Mouse (Mus musculus): ENCODE measurements around the gene Olfr894. TPM values are rescaled to one million over a fixed set of nuclear protein-coding genes. Genes with fewer than 3 reads are reported as not detected.
"Not testable (repeated sequence)": the region's sequence is repeated elsewhere in the genome, so short reads cannot be mapped to it uniquely, and the experiment has no call there.

Gene Olfr894
- not detected in 2 replicates for polyA plus RNA-seq (2014; fragmentation: Nextera tagmentation; extraction: Ambion mirVana)

GRCm38 (mm10) chr9:38217755-38218154 is at the start of gene Olfr894:
Olfr894 (plus strand) TSS chr9:38218055.
- no peaks in the 10 kb centered on the region for H3K36me3 ChIP-seq (ENCODE audit: control insufficient read depth, insufficient read depth, low read length)
- ATAC-seq (replicated peaks; ENCODE audit: low FRiP score): no peak

GRCm38 (mm10) chr9:38168341-38168740 is 49.5 kb upstream of the Olfr894 start:
- not testable (repeated sequence) for DNase-seq (ENCODE audit: low spot score); H3K9ac ChIP-seq (ENCODE audit: low read length); H3K4me3 ChIP-seq (ENCODE audit: low read depth, low read length); H3K27ac ChIP-seq (ENCODE audit: low read depth, low read length); H3K4me1 ChIP-seq (replicated peaks; ENCODE audit: control insufficient read depth, insufficient read depth, low read length); ATAC-seq (replicated peaks; ENCODE audit: low FRiP score); H3K4me2 ChIP-seq (ENCODE audit: low read depth, low read length, severe bottlenecking); H3K36me3 ChIP-seq (ENCODE audit: control insufficient read depth, insufficient read depth, low read length); H3K9me3 ChIP-seq (ENCODE audit: control insufficient read depth, low read length); H3K27me3 ChIP-seq (ENCODE audit: control insufficient read depth, insufficient read depth, low read length)
- WGBS: 59% methylated on average over 2 of the region's 2 CpGs

More at GRCm38 (mm10) chr9:38217755-38218154, at the start of gene Olfr894:
- Histone ChIP-seq H3K9ac (ENCODE audit: low read length) (no peak within 1 kb of the TSS), H3K4me1 (replicated peaks; ENCODE audit: control insufficient read depth, insufficient read depth, low read length) (no peaks in the 10 kb centered on the region), H3K4me3 (ENCODE audit: low read depth, low read length) (no peak within 1 kb of the TSS), H3K27ac (ENCODE audit: low read depth, low read length) (no peak within 1 kb of the TSS), H3K27me3 (ENCODE audit: control insufficient read depth, insufficient read depth, low read length) (no peaks in the 10 kb centered on the region), H3K9me3 (ENCODE audit: control insufficient read depth, low read length) (no peaks in the 10 kb centered on the region), H3K4me2 (ENCODE audit: low read depth, low read length, severe bottlenecking) (no peak within 1 kb of the TSS)
- no peak for DNase-seq (ENCODE audit: low spot score)

- H3K9ac ChIP-seq (ENCODE audit: low read length): no peak within 1 kb of the TSS
- ATAC-seq (replicated peaks; ENCODE audit: low FRiP score) (no peak), DNase-seq (ENCODE audit: low spot score) (no peak)
- WGBS: 90% methylated on average over 1 of the region's 1 CpGs
- H3K27me3 ChIP-seq (ENCODE audit: control insufficient read depth, insufficient read depth, low read length): no peaks in the 10 kb centered on the region
- no peak within 1 kb of the TSS for H3K4me2 ChIP-seq (ENCODE audit: low read depth, low read length, severe bottlenecking)
- H3K4me3 ChIP-seq (ENCODE audit: low read depth, low read length): no peak within 1 kb of the TSS
- no peaks in the 10 kb centered on the region for H3K36me3 ChIP-seq (ENCODE audit: control insufficient read depth, insufficient read depth, low read length)
- no peaks in the 10 kb centered on the region for H3K4me1 ChIP-seq (replicated peaks; ENCODE audit: control insufficient read depth, insufficient read depth, low read length)
- H3K27ac ChIP-seq (ENCODE audit: low read depth, low read length): no peak within 1 kb of the TSS
- H3K9me3 ChIP-seq (ENCODE audit: control insufficient read depth, low read length): no peaks in the 10 kb centered on the region; the same call in 1 of the 2 replicates
Observed at GRCm38 (mm10) chr9:38180721-38181120, 37.1 kb upstream of the Olfr894 start, which contains the start of gene Olfr891. Olfr891 (minus strand) TSS chr9:38180821.

GRCm38 (mm10) chr9:38208065-38208464 is 9.8 kb upstream of the Olfr894 start, which contains the start of gene Olfr893:
Olfr893 (plus strand) TSS chr9:38208365.
- ATAC-seq (replicated peaks; ENCODE audit: low FRiP score): no peak
- no peaks in the 10 kb centered on the region for H3K27me3 ChIP-seq (ENCODE audit: control insufficient read depth, insufficient read depth, low read length)
- no peak within 1 kb of the TSS for H3K9ac ChIP-seq (ENCODE audit: low read length)
- WGBS: 93% methylated on average over 3 of the region's 3 CpGs
- H3K9me3 ChIP-seq (ENCODE audit: control insufficient read depth, low read length): no peaks in the 10 kb centered on the region
- no peak within 1 kb of the TSS for H3K27ac ChIP-seq (ENCODE audit: low read depth, low read length)
- DNase-seq (ENCODE audit: low spot score): no peak
- no peaks in the 10 kb centered on the region for H3K4me1 ChIP-seq (replicated peaks; ENCODE audit: control insufficient read depth, insufficient read depth, low read length)
- no peak within 1 kb of the TSS for H3K4me3 ChIP-seq (ENCODE audit: low read depth, low read length)
- H3K4me2 ChIP-seq (ENCODE audit: low read depth, low read length, severe bottlenecking): no peak within 1 kb of the TSS
- H3K36me3 ChIP-seq (ENCODE audit: control insufficient read depth, insufficient read depth, low read length): no peaks in the 10 kb centered on the region

GRCm38 (mm10) chr9:38252474-38252873 is 34.6 kb downstream of the Olfr894 start, which contains the start of gene Olfr143:
Olfr143 (plus strand) TSS chr9:38252774.
- no peaks in the 10 kb centered on the region for H3K9me3 ChIP-seq (ENCODE audit: control insufficient read depth, low read length)
- no peaks in the 10 kb centered on the region for H3K4me1 ChIP-seq (replicated peaks; ENCODE audit: control insufficient read depth, insufficient read depth, low read length)
- no peak within 1 kb of the TSS for H3K4me2 ChIP-seq (ENCODE audit: low read depth, low read length, severe bottlenecking)
- no peak within 1 kb of the TSS for H3K27ac ChIP-seq (ENCODE audit: low read depth, low read length)
- no peaks in the 10 kb centered on the region for H3K36me3 ChIP-seq (ENCODE audit: control insufficient read depth, insufficient read depth, low read length)
- H3K9ac ChIP-seq (ENCODE audit: low read length): no peak within 1 kb of the TSS
- H3K27me3 ChIP-seq (ENCODE audit: control insufficient read depth, insufficient read depth, low read length): no peaks in the 10 kb centered on the region
- DNase-seq (ENCODE audit: low spot score) (no peak), ATAC-seq (replicated peaks; ENCODE audit: low FRiP score) (no peak)
- no peak within 1 kb of the TSS for H3K4me3 ChIP-seq (ENCODE audit: low read depth, low read length)

- H3K9ac ChIP-seq (ENCODE audit: low read length): no peak within 1 kb of the TSS
- no peaks in the 10 kb centered on the region for H3K27me3 ChIP-seq (ENCODE audit: control insufficient read depth, insufficient read depth, low read length)
- no peaks in the 10 kb centered on the region for H3K9me3 ChIP-seq (ENCODE audit: control insufficient read depth, low read length)
- H3K4me1 ChIP-seq (replicated peaks; ENCODE audit: control insufficient read depth, insufficient read depth, low read length): no peaks in the 10 kb centered on the region
- no peaks in the 10 kb centered on the region for H3K36me3 ChIP-seq (ENCODE audit: control insufficient read depth, insufficient read depth, low read length)
- H3K4me2 ChIP-seq (ENCODE audit: low read depth, low read length, severe bottlenecking): no peak within 1 kb of the TSS
- ATAC-seq (replicated peaks; ENCODE audit: low FRiP score): no peak
- DNase-seq (ENCODE audit: low spot score): no peak
- no peak within 1 kb of the TSS for H3K4me3 ChIP-seq (ENCODE audit: low read depth, low read length)
- no peak within 1 kb of the TSS for H3K27ac ChIP-seq (ENCODE audit: low read depth, low read length)
Observed at GRCm38 (mm10) chr9:38267551-38267950, 49.7 kb downstream of the Olfr894 start, which contains the start of gene Olfr895. Olfr895 (plus strand) TSS chr9:38267851.

Other genes starting within 250 kb of the Olfr894 start
- gene Olfr881, start 226.2 kb upstream of the Olfr894 start, polyA plus RNA-seq (2014; fragmentation: Nextera tagmentation; extraction: Ambion mirVana): not detected in 2 replicates
- not detected in 2 replicates for gene Olfr883, start 192.2 kb upstream of the Olfr894 start, polyA plus RNA-seq (2014; fragmentation: Nextera tagmentation; extraction: Ambion mirVana)
- gene Olfr884, start 171.5 kb upstream of the Olfr894 start, polyA plus RNA-seq (2014; fragmentation: Nextera tagmentation; extraction: Ambion mirVana): not detected in 2 replicates
- not detected in 2 replicates for gene Olfr885, start 156.7 kb upstream of the Olfr894 start, polyA plus RNA-seq (2014; fragmentation: Nextera tagmentation; extraction: Ambion mirVana)
- gene Olfr887, start 134.0 kb upstream of the Olfr894 start, polyA plus RNA-seq (2014; fragmentation: Nextera tagmentation; extraction: Ambion mirVana): not detected in 2 replicates
- not detected in 2 replicates for gene Olfr888, start 109.9 kb upstream of the Olfr894 start, polyA plus RNA-seq (2014; fragmentation: Nextera tagmentation; extraction: Ambion mirVana)
- 0.11 and 0.12 TPM in 2 replicates for gene Olfr889, start 102.9 kb upstream of the Olfr894 start, polyA plus RNA-seq (2014; fragmentation: Nextera tagmentation; extraction: Ambion mirVana)
- not detected in 2 replicates for gene Olfr890, start 75.5 kb upstream of the Olfr894 start, polyA plus RNA-seq (2014; fragmentation: Nextera tagmentation; extraction: Ambion mirVana)
- not detected in 2 replicates for gene Olfr891, start 37.2 kb upstream of the Olfr894 start, polyA plus RNA-seq (2014; fragmentation: Nextera tagmentation; extraction: Ambion mirVana)
- not detected in 2 replicates for gene Olfr893, start 9.7 kb upstream of the Olfr894 start, polyA plus RNA-seq (2014; fragmentation: Nextera tagmentation; extraction: Ambion mirVana)
- gene Olfr143, start 34.7 kb downstream of the Olfr894 start, polyA plus RNA-seq (2014; fragmentation: Nextera tagmentation; extraction: Ambion mirVana): not detected in 2 replicates
- not detected in 2 replicates for gene Olfr895, start 49.8 kb downstream of the Olfr894 start, polyA plus RNA-seq (2014; fragmentation: Nextera tagmentation; extraction: Ambion mirVana)
- not detected in 2 replicates for gene Olfr896-ps1, start 73.1 kb downstream of the Olfr894 start, polyA plus RNA-seq (2014; fragmentation: Nextera tagmentation; extraction: Ambion mirVana)
- gene Olfr25, start 111.0 kb downstream of the Olfr894 start, polyA plus RNA-seq (2014; fragmentation: Nextera tagmentation; extraction: Ambion mirVana): not detected in 2 replicates
- not detected in 2 replicates for gene Olfr898, start 130.4 kb downstream of the Olfr894 start, polyA plus RNA-seq (2014; fragmentation: Nextera tagmentation; extraction: Ambion mirVana)
- not detected in 2 replicates for gene Olfr250, start 148.8 kb downstream of the Olfr894 start, polyA plus RNA-seq (2014; fragmentation: Nextera tagmentation; extraction: Ambion mirVana)
- gene Olfr251, start 159.0 kb downstream of the Olfr894 start, polyA plus RNA-seq (2014; fragmentation: Nextera tagmentation; extraction: Ambion mirVana): not detected in 2 replicates
- gene Olfr147, start 183.6 kb downstream of the Olfr894 start, polyA plus RNA-seq (2014; fragmentation: Nextera tagmentation; extraction: Ambion mirVana): not detected in 2 replicates
- gene Olfr901, start 211.4 kb downstream of the Olfr894 start, polyA plus RNA-seq (2014; fragmentation: Nextera tagmentation; extraction: Ambion mirVana): not detected in 2 replicates
- not detected in 2 replicates for gene Olfr902, start 229.6 kb downstream of the Olfr894 start, polyA plus RNA-seq (2014; fragmentation: Nextera tagmentation; extraction: Ambion mirVana)
- gene Olfr904, start 245.1 kb downstream of the Olfr894 start, polyA plus RNA-seq (2014; fragmentation: Nextera tagmentation; extraction: Ambion mirVana): not detected in 2 replicates